Mouse (Mus musculus): ENCODE measurements at regions not wholly inside any gene's neighbourhood (a gene's known extent, or its start where the extent isn't known, plus 50 kb on each side); places are given as distances from the start of the nearest gene placed in this dataset.

- Histone ChIP-seq H3K27me3 (ENCODE audit: control insufficient read depth, insufficient read depth, low read length) (no peaks in the 10 kb centered on the region), H3K9ac (ENCODE audit: low read length) (no peak overlapping the region), H3K27ac (ENCODE audit: low read depth, low read length) (no peak overlapping the region), H3K4me2 (ENCODE audit: low read depth) (no peak overlapping the region), H3K9me3 (ENCODE audit: control insufficient read depth, low read length) (no peaks in the 10 kb centered on the region), H3K4me3 (ENCODE audit: low read depth, low read length) (no peak overlapping the region), H3K36me3 (ENCODE audit: control insufficient read depth, insufficient read depth, low read length) (no peaks in the 10 kb centered on the region), H3K4me1 (ENCODE audit: control insufficient read depth, insufficient read depth, low read length) (no peaks in the 10 kb centered on the region)
- ATAC-seq (ENCODE audit: insufficient read depth, low FRiP score, low TSS enrichment) (no peak), DNase-seq (ENCODE audit: low spot score) (no peak)
- 92% methylated on average over 3 of the region's 3 CpGs for WGBS
Measured at GRCm38 (mm10) chr10:16608339-16608738, 1114.7 kb upstream of the Cited2 start.

GRCm38 (mm10) chr10:16618752-16619151, 1104.3 kb upstream of the Cited2 start:
- Histone ChIP-seq H3K4me3 (ENCODE audit: low read depth, low read length) (no peak overlapping the region), H3K9ac (ENCODE audit: low read length) (no peak overlapping the region), H3K9me3 (ENCODE audit: control insufficient read depth, low read length) (no peaks in the 10 kb centered on the region), H3K36me3 (ENCODE audit: control insufficient read depth, insufficient read depth, low read length) (no peaks in the 10 kb centered on the region), H3K4me2 (ENCODE audit: low read depth) (no peak overlapping the region), H3K4me1 (ENCODE audit: control insufficient read depth, insufficient read depth, low read length) (no peaks in the 10 kb centered on the region), H3K27me3 (ENCODE audit: control insufficient read depth, insufficient read depth, low read length) (no peaks in the 10 kb centered on the region), H3K27ac (ENCODE audit: low read depth, low read length) (no peak overlapping the region)
- no peak for DNase-seq (ENCODE audit: low spot score)
- ATAC-seq (ENCODE audit: insufficient read depth, low FRiP score, low TSS enrichment): no peak
- 88% methylated on average over 2 of the region's 2 CpGs for WGBS

GRCm38 (mm10) chr10:16619584-16619983, 1103.4 kb upstream of the Cited2 start:
- DNase-seq (ENCODE audit: low spot score) (no peak), ATAC-seq (ENCODE audit: insufficient read depth, low FRiP score, low TSS enrichment) (no peak)
- no peaks in the 10 kb centered on the region for H3K27me3 ChIP-seq (ENCODE audit: control insufficient read depth, insufficient read depth, low read length)
- no peak overlapping the region for H3K9ac ChIP-seq (ENCODE audit: low read length)
- H3K4me3 ChIP-seq (ENCODE audit: low read depth, low read length): no peak overlapping the region
- no peaks in the 10 kb centered on the region for H3K36me3 ChIP-seq (ENCODE audit: control insufficient read depth, insufficient read depth, low read length)
- 85% methylated on average over 2 of the region's 2 CpGs for WGBS
- no peaks in the 10 kb centered on the region for H3K9me3 ChIP-seq (ENCODE audit: control insufficient read depth, low read length)
- no peak overlapping the region for H3K27ac ChIP-seq (ENCODE audit: low read depth, low read length)
- H3K4me1 ChIP-seq (ENCODE audit: control insufficient read depth, insufficient read depth, low read length): no peaks in the 10 kb centered on the region
- H3K4me2 ChIP-seq (ENCODE audit: low read depth): no peak overlapping the region

GRCm38 (mm10) chr10:16620804-16621559, 1102.0 kb upstream of the Cited2 start:
- H3K36me3 ChIP-seq (ENCODE audit: control insufficient read depth, insufficient read depth, low read length): no peaks in the 10 kb centered on the region
- H3K4me2 ChIP-seq (ENCODE audit: low read depth): no peak overlapping the region
- no peak overlapping the region for H3K4me3 ChIP-seq (ENCODE audit: low read depth, low read length)
- no peak for DNase-seq (ENCODE audit: low spot score)
- no peak overlapping the region for H3K9ac ChIP-seq (ENCODE audit: low read length)
- H3K9me3 ChIP-seq (ENCODE audit: control insufficient read depth, low read length): no peaks in the 10 kb centered on the region
- no peaks in the 10 kb centered on the region for H3K27me3 ChIP-seq (ENCODE audit: control insufficient read depth, insufficient read depth, low read length)
- H3K27ac ChIP-seq (ENCODE audit: low read depth, low read length): no peak overlapping the region
- no peaks in the 10 kb centered on the region for H3K4me1 ChIP-seq (ENCODE audit: control insufficient read depth, insufficient read depth, low read length)
- whole genome bisulfite sequencing: 79% methylated on average over 6 of the region's 6 CpGs
- ATAC-seq (ENCODE audit: insufficient read depth, low FRiP score, low TSS enrichment): no peak

DNA sequence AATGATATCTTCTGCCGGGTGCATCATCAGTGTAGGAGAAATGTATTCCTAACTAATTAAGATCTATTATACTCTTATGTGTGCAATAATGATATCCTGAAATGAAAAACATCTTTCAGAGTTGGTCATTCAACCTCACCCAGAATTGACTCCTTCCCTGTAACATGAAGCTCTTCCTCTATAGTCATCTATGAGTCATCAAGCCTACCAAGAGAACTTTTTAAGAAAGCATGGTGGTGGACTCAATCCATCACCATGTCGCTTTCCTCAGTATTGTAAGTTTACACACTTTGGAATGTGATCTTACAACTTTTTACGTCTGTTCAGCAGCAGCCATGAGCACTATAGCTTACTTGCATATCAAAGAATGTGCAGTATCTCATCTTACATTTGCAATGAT, 1100.2 kb upstream of the Cited2 start:
- no peak for ATAC-seq (ENCODE audit: insufficient read depth, low FRiP score, low TSS enrichment)
- no peaks in the 10 kb centered on the region for H3K27me3 ChIP-seq (ENCODE audit: control insufficient read depth, insufficient read depth, low read length)
- no peak overlapping the region for H3K9ac ChIP-seq (ENCODE audit: low read length)
- no peak for DNase-seq (ENCODE audit: low spot score)
- no peaks in the 10 kb centered on the region for H3K4me1 ChIP-seq (ENCODE audit: control insufficient read depth, insufficient read depth, low read length)
- no peaks in the 10 kb centered on the region for H3K9me3 ChIP-seq (ENCODE audit: control insufficient read depth, low read length)
- no peak overlapping the region for H3K4me3 ChIP-seq (ENCODE audit: low read depth, low read length)
- H3K27ac ChIP-seq (ENCODE audit: low read depth, low read length): no peak overlapping the region
- WGBS: 86% methylated on average over 3 of the region's 3 CpGs
- H3K36me3 ChIP-seq (ENCODE audit: control insufficient read depth, insufficient read depth, low read length): no peaks in the 10 kb centered on the region
- H3K4me2 ChIP-seq (ENCODE audit: low read depth): no peak overlapping the region

GRCm38 (mm10) chr10:16633236-16633635, 1089.8 kb upstream of the Cited2 start:
- H3K9me3 ChIP-seq (ENCODE audit: control insufficient read depth, low read length): no peaks in the 10 kb centered on the region
- H3K4me3 ChIP-seq (ENCODE audit: low read depth, low read length): no peak overlapping the region
- ATAC-seq (ENCODE audit: insufficient read depth, low FRiP score, low TSS enrichment) (no peak), DNase-seq (ENCODE audit: low spot score) (no peak)
- H3K9ac ChIP-seq (ENCODE audit: low read length): no peak overlapping the region
- no peaks in the 10 kb centered on the region for H3K4me1 ChIP-seq (ENCODE audit: control insufficient read depth, insufficient read depth, low read length)
- 78% methylated on average over 2 of the region's 2 CpGs for WGBS
- H3K27me3 ChIP-seq (ENCODE audit: control insufficient read depth, insufficient read depth, low read length): no peaks in the 10 kb centered on the region
- no peak overlapping the region for H3K27ac ChIP-seq (ENCODE audit: low read depth, low read length)
- H3K36me3 ChIP-seq (ENCODE audit: control insufficient read depth, insufficient read depth, low read length): no peaks in the 10 kb centered on the region
- H3K4me2 ChIP-seq (ENCODE audit: low read depth): no peak overlapping the region

DNA sequence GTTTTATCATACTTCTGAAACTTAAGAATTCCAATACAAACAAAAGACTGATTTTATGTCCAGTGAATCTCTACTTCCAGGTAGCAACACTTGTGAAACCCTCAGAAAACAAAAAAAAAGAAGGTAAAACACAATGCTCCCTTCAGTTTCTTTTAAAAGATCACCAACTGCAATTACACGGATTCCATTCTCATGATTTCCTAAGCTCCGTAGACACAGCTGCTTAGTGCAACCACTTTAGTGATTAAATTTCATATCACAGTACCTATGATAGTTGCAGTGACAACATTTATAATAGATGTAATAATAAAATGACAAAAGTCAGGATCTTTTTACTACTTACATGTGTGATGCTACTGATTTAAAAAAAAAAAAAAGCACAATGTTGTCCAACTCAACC, 1087.6 kb upstream of the Cited2 start:
- no peaks in the 10 kb centered on the region for H3K27me3 ChIP-seq (ENCODE audit: control insufficient read depth, insufficient read depth, low read length)
- ATAC-seq (ENCODE audit: insufficient read depth, low FRiP score, low TSS enrichment) (no peak), DNase-seq (ENCODE audit: low spot score) (no peak)
- WGBS: 87% methylated on average over 2 of the region's 2 CpGs
- no peak overlapping the region for H3K4me3 ChIP-seq (ENCODE audit: low read depth, low read length)
- no peaks in the 10 kb centered on the region for H3K4me1 ChIP-seq (ENCODE audit: control insufficient read depth, insufficient read depth, low read length)
- no peak overlapping the region for H3K27ac ChIP-seq (ENCODE audit: low read depth, low read length)
- no peak overlapping the region for H3K9ac ChIP-seq (ENCODE audit: low read length)
- no peaks in the 10 kb centered on the region for H3K9me3 ChIP-seq (ENCODE audit: control insufficient read depth, low read length)
- no peaks in the 10 kb centered on the region for H3K36me3 ChIP-seq (ENCODE audit: control insufficient read depth, insufficient read depth, low read length)
- no peak overlapping the region for H3K4me2 ChIP-seq (ENCODE audit: low read depth)

- no peak overlapping the region for H3K4me2 ChIP-seq (ENCODE audit: low read depth)
- H3K27me3 ChIP-seq (ENCODE audit: control insufficient read depth, insufficient read depth, low read length): no peaks in the 10 kb centered on the region
- ATAC-seq (ENCODE audit: insufficient read depth, low FRiP score, low TSS enrichment) (no peak), DNase-seq (ENCODE audit: low spot score) (no peak)
- no peaks in the 10 kb centered on the region for H3K4me1 ChIP-seq (ENCODE audit: control insufficient read depth, insufficient read depth, low read length)
- no peaks in the 10 kb centered on the region for H3K9me3 ChIP-seq (ENCODE audit: control insufficient read depth, low read length)
- no peaks in the 10 kb centered on the region for H3K36me3 ChIP-seq (ENCODE audit: control insufficient read depth, insufficient read depth, low read length)
- H3K4me3 ChIP-seq (ENCODE audit: low read depth, low read length): no peak overlapping the region
- no peak overlapping the region for H3K9ac ChIP-seq (ENCODE audit: low read length)
- no peak overlapping the region for H3K27ac ChIP-seq (ENCODE audit: low read depth, low read length)
Measured at GRCm38 (mm10) chr10:16637006-16637405, 1086.0 kb upstream of the Cited2 start.

GRCm38 (mm10) chr10:16638111-16638510, 1084.9 kb upstream of the Cited2 start:
- no peak for DNase-seq (ENCODE audit: low spot score)
- Histone ChIP-seq H3K9ac (ENCODE audit: low read length) (no peak overlapping the region), H3K4me3 (ENCODE audit: low read depth, low read length) (no peak overlapping the region), H3K27ac (ENCODE audit: low read depth, low read length) (no peak overlapping the region), H3K4me2 (ENCODE audit: low read depth) (no peak overlapping the region), H3K36me3 (ENCODE audit: control insufficient read depth, insufficient read depth, low read length) (no peaks in the 10 kb centered on the region), H3K4me1 (ENCODE audit: control insufficient read depth, insufficient read depth, low read length) (no peaks in the 10 kb centered on the region), H3K9me3 (ENCODE audit: control insufficient read depth, low read length) (no peaks in the 10 kb centered on the region), H3K27me3 (ENCODE audit: control insufficient read depth, insufficient read depth, low read length) (no peaks in the 10 kb centered on the region)
- no peak for ATAC-seq (ENCODE audit: insufficient read depth, low FRiP score, low TSS enrichment)
- WGBS: 47% methylated on average over 2 of the region's 2 CpGs
